Mouse (Mus musculus): ENCODE data around the gene Tns4. TPM values are rescaled to one million over a fixed set of nuclear protein-coding genes. Genes with fewer than 3 reads are reported as not detected.
A peak's percentile ranks its signal among the peaks of the same experiment; 100 is the strongest.

Gene Tns4
- total RNA-seq, 1 experiment from 2014 or later = 0.35 TPM

DNA sequence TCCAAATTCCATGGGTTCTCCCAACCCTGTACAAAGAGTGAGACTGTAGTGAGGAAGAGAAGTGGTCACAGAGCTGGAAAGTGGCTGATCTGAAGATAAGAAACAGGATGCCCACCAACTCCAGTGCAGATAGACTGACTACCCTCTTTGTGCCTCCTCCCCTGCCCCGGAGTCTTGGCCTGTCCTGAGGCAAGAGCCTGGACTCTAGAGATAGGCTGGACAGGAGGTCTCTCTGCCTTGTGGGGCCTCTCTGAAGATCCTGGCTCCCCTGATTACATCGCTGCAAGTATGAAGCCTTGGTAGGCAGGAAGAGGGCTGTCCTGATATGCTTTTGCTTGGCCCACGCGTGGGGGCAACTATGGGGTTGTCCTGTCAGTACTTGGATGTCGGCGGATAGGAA, 52.9 kb downstream of the Tns4 start:
- ATAC-seq (ENCODE audit: extremely low read depth, insufficient number of reproducible peaks, low FRiP score, poor library complexity, severe bottlenecking) = no peak

DNA sequence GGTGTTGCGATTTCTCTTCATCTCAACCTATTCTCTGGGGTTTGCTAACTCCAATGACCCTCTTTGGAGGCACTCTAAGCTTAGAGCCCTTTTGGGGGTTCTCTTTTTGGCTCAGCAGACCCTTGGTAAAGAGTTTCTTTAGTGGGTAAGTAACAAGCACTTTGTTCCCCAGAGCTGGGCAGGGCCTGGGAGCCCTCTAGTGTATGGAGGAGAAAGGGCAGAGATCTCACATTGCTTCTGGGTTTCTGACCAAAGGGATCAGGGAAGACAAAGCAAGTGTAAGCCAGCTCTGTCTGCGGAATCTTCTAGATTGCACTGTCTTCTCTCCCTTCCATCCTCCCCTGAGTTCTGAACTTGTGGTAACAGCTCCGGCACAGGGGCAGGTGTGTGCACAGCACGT, 53.8 kb downstream of the Tns4 start:
- ATAC-seq (ENCODE audit: extremely low read depth, insufficient number of reproducible peaks, low FRiP score, poor library complexity, severe bottlenecking) = no peak

DNA sequence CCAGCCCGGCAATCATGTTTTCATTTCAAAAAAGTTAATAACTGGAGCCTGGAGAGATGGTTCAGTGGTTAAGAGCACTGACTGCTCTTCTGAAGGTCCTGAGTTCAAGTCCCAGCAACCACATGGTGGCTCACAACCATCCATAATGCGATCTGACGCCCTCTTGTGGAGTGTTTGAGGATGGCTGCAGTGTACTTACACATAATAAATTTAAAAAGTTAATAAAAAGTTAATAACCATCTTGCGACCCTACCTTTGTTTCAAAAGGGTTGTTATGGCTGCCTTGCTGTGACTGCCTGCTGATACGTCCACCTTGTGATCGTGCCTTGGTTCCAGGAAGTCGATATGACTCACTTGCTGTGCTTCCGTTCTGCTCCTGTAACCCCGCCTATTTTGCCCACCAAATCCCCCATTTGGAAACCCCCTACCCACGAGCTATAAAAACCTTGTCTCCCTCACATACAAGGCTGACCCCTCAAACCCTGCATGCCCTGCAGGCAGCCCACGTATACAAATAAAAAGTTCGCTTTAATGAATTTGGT, 62.1 kb downstream of the Tns4 start:
- no peak for ATAC-seq (ENCODE audit: extremely low read depth, insufficient number of reproducible peaks, low FRiP score, poor library complexity, severe bottlenecking)

DNA sequence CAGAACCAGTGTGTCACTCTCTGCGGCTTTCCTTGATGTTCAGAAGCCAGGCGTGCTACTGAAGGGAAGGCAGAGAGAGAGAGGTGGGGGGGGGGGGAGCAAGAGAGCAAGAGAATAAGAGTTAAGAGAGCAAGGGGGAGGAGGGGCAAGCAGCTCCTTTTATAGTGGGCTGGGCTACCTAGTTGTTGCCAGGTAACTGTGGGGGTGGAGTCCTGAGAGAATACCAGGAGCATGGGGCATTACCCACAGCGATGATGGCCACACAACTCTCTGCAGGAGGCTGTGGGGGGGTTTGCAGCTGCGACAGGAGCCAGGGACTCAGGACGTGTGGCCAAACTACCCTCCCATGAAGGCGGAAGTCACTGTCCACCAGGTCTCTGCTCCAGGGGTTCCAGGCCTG, 63.2 kb downstream of the Tns4 start:
- ATAC-seq (ENCODE audit: extremely low read depth, insufficient number of reproducible peaks, low FRiP score, poor library complexity, severe bottlenecking) = no peak

DNA sequence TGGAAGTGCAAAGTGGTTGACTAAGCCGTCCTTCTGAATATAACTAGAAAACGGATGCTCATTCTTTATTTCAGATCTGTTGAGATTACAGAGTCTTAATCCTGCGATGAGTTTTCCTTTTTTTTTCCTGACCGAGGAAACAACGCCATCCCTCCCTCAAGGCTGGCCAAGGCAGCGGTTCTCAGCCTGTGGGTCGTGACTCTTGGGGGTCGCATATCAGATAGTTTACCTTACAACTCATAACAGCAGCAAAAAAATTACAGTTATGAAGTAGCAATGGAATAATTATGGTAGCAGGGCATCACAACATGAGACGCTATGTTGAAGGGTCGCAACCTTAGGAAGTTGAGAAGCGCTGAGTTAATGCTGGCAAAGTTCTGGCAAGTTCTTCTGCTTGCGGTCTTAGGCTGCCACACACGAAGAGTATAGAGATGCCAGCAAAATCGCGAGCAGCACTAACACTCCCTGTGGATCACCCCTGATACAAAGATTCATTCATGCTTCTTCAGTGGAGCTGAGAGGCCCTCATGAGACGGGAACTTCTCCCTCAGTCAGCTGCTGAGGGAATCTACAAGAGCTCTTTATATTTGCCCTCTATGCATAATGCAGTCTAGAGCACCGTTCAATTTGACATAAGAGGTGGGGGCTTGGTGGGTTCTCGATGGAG, 64.5 kb downstream of the Tns4 start:
- no peak for ATAC-seq (ENCODE audit: extremely low read depth, insufficient number of reproducible peaks, low FRiP score, poor library complexity, severe bottlenecking)

DNA sequence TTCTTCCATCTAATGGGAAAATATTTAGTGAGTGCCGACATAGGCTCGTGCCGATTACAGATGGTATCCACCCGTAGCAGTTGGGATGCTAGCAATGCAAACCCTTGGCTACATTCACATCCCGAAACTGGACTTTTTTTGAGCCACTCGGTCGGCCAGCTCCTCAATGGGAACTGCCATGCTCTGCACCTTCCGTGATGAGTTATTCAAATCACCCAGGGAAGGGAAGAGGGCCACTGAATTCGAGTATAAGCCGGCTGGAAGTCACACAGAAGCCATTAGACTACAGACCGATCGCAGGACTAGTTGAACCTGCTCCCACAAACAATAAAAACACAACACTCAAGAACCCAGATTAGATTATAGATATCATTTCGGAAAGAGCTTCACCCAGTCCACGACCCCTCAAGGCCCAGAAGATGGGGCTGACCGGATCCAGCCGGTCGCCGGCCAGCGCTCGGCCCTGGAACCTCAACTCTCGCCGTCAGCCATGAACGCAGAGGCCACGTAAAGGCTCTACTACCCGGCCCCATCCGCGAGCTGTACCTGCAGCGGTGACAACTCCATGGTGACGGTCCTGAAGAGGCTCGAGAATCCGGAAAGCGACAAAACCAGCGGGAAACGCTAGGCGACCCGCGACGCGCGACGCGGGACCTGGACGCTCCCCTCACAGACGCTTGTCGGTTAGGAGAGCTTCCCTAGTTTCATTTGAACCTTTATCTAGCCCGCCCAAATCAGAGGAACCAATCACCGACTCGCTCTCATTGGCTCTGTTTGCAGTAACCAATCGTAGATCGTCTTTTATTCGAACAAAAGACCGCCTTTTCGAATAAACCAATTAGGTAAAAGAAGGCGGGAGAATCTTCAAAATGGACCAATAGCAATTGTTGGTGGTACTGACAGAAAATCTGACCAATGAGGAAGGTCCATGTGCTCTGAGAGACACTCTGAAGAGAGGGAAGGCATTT, 65.3 kb downstream of the Tns4 start, which contains the start of gene Top2a:
Gene Top2a (minus strand): TSS at position 690 of the 968 bp plus-strand sequence.
- peak; percentile 97 for ATAC-seq (ENCODE audit: extremely low read depth, insufficient number of reproducible peaks, low FRiP score, poor library complexity, severe bottlenecking)

DNA sequence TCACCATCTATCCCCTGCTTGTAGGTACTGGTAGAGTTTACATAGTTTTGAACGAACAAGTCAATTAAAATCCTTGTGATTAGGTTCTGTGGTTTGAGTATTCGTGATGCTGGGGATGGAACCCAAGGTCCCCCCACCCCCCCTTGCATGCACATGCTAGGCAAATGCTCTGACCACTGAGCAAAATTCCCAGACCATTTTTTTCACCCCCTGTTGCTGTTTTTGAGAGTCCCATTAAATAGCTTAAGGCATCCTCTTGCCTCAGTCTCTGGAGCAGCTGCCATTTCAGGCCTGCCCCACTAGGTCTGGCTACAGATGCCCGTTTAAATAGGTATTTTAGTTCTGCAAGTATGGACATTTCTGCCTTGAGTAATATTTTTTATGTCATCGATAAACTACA, 66.0 kb downstream of the Tns4 start:
- no peak for ATAC-seq (ENCODE audit: extremely low read depth, insufficient number of reproducible peaks, low FRiP score, poor library complexity, severe bottlenecking)

DNA sequence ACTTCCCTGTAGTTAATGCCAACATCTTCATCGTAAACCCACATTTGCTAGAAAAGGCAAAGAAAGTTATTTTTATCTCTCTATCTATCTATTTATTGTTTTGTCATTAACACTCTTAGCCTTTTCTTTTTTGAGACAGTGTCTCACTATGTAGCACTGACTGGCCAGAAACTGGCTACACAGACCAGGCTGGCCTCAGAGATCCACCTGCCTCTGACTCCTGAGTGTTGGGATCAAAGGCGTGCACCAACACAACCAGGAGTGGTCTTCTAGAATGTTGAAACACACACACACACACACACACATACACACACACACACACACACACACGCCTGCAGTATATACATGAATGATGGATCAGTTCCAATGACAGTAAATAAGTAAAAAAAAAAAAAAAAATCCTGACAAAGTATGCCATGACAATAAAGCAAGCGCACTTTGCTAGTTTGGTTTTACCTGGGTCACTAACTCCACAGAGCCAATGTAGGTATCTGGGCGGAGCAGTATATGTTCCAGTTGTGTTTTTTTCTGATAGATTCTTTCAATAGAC, 66.6 kb downstream of the Tns4 start:
- no peak for ATAC-seq (ENCODE audit: extremely low read depth, insufficient number of reproducible peaks, low FRiP score, poor library complexity, severe bottlenecking)

DNA sequence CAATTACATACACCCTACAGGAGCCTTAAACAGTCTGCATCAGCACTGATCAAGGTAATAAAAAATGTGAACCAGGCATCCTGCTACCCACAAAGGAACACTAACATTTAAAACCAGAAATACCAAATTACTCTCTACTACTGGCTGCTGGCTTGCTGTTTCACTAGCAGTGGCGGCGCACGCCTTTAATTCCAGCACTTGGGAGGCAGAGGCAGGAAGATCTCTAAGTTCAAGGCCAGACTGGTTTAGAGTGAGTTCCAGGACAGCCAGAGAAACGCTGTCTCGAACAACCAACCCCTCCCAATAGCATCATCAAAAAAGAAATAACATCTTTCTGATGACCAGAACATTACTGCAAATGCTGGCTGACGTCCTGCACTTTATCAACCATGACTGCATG, 69.3 kb downstream of the Tns4 start:
- ATAC-seq (ENCODE audit: extremely low read depth, insufficient number of reproducible peaks, low FRiP score, poor library complexity, severe bottlenecking) = no peak

Other genes with a start within 250 kb of the Tns4 start
- 13.4 and 16.2 TPM in 2 replicates for gene Wipf2, start 225.7 kb downstream of the Tns4 start, total RNA-seq (2017)
- gene Cdc6, start 181.5 kb downstream of the Tns4 start, total RNA-seq (2017) = 2.0 and 2.2 TPM in 2 replicates
- 131 and 135 TPM in 2 replicates for gene Rara, start 161.5 kb downstream of the Tns4 start, total RNA-seq (2017)
- not detected in 2 replicates for gene Gjd3, start 106.3 kb downstream of the Tns4 start, total RNA-seq (2017)
- 2.9 and 5.2 TPM in 2 replicates for gene Top2a, start 65.1 kb downstream of the Tns4 start, total RNA-seq (2017)
- 11.4 and 18.8 TPM in 2 replicates for gene Igfbp4, start 48.1 kb downstream of the Tns4 start, total RNA-seq (2017)
- gene Ccr7, start 65.8 kb upstream of the Tns4 start, total RNA-seq (2017) = 172 and 173 TPM in 2 replicates
- 225 and 242 TPM in 2 replicates for gene Smarce1, start 141.7 kb upstream of the Tns4 start, total RNA-seq (2017)
- gene Krt222, start 154.8 kb upstream of the Tns4 start, total RNA-seq (2017) = 3.8 and 4.9 TPM in 2 replicates
- gene Krt24, start 196.0 kb upstream of the Tns4 start, total RNA-seq (2017) = not detected in 2 replicates
- gene Krt25, start 233.6 kb upstream of the Tns4 start, total RNA-seq (2017) = not detected in 2 replicates
- gene Krt26, start 248.7 kb upstream of the Tns4 start, total RNA-seq (2017) = not detected in 2 replicates